Mouse (Mus musculus) embryonic fibroblast, embryonic 13.5 days (primary cell): ENCODE measurements around the gene Ldb2. TPM values are rescaled to one million over a fixed set of nuclear protein-coding genes. Genes with fewer than 3 reads are reported as not detected.

ENCODE experiments used
- H3K27ac ChIP-seq: 2 replicates; pipeline ENCODE4 v1.5.1; 2012; ENCODE audit warnings: low read length, control low read depth, inconsistent platforms; ENCODE audit not compliant: insufficient read depth
- H3K4me1 ChIP-seq: 2 replicates; pipeline ENCODE4 v1.6.1; 2011; ENCODE audit warnings: low read length; ENCODE audit not compliant: control insufficient read depth, insufficient read depth
- H3K4me3 ChIP-seq: 2 replicates; pipeline ENCODE4 v1.5.1; 2011; ENCODE audit warnings: mild to moderate bottlenecking, control low read depth, low read length; ENCODE audit not compliant: insufficient read depth
- CTCF ChIP-seq: IDR thresholded peaks from 2 replicates; pipeline ENCODE4 v1.5.1; 2011; ENCODE audit warnings: mild to moderate bottlenecking, control low read depth, low read length, moderate library complexity, borderline replicate concordance; ENCODE audit not compliant: insufficient read depth
- POLR2A ChIP-seq: IDR thresholded peaks from 2 replicates; pipeline ENCODE4 v1.6.1; 2011; ENCODE audit warnings: low read depth, mild to moderate bottlenecking, control low read depth, low read length, moderate library complexity
- polyA plus RNA-seq: library from polyadenylated mRNA; stranded (reverse); fragments of >200 nt; gene quantifications from 2 replicates; pipeline ENCODE4 v1.2.4, GENCODE M21; 2011; ENCODE audit warnings: low read depth; ENCODE audit not compliant: missing spikeins, insufficient read length

The Ldb2 gene
- polyA plus RNA-seq, 1 experiment, result 43.4 TPM

- Histone ChIP-seq H3K4me1 (no peaks in the 10 kb centered on the region), H3K4me3 (no peak overlapping the region), H3K27ac (no peak overlapping the region)
- TF ChIP-seq POLR2A (no peak), CTCF (no peak)
These were observed 172.6 kb downstream of the Ldb2 start for GRCm38 (mm10) chr5:44626885-44627284.

- Histone ChIP-seq H3K4me1 (no peaks in the 10 kb centered on the region), H3K27ac (no peak overlapping the region), H3K4me3 (no peak overlapping the region)
- TF ChIP-seq POLR2A (no peak), CTCF (no peak)
These were observed 173.4 kb downstream of the Ldb2 start for GRCm38 (mm10) chr5:44626114-44626513.

- no peak for TF ChIP-seq CTCF
- TF ChIP-seq POLR2A, result no peak
- Histone ChIP-seq H3K4me1 (no peaks in the 10 kb centered on the region), H3K27ac (no peak overlapping the region), H3K4me3 (no peak overlapping the region)
These were observed 183.8 kb downstream of the Ldb2 start for GRCm38 (mm10) chr5:44615677-44616076.

- no peak for TF ChIP-seq POLR2A
- no peak for TF ChIP-seq CTCF
- Histone ChIP-seq H3K27ac (no peak overlapping the region), H3K4me3 (no peak overlapping the region), H3K4me1 (no peaks in the 10 kb centered on the region)
These were observed 190.6 kb downstream of the Ldb2 start for GRCm38 (mm10) chr5:44608901-44609300.

GRCm38 (mm10) chr5:44601340-44601739, 198.1 kb downstream of the Ldb2 start:
- H3K4me3 ChIP-seq, result no peak overlapping the region
- no peak for TF ChIP-seq CTCF
- H3K27ac ChIP-seq, result no peak overlapping the region
- H3K4me1 ChIP-seq, result peaks cover 2% of the 10 kb centered on the region; the same call in 1 of the 2 replicates

- TF ChIP-seq POLR2A (no peak), CTCF (no peak)
- H3K4me1 ChIP-seq, result no peaks in the 10 kb centered on the region
- H3K4me3 ChIP-seq, result no peak overlapping the region
- H3K27ac ChIP-seq, result no peak overlapping the region; the same call in 1 of the 2 replicates
These were observed 205.8 kb downstream of the Ldb2 start for GRCm38 (mm10) chr5:44593522-44594218.

GRCm38 (mm10) chr5:44590750-44591149, 208.7 kb downstream of the Ldb2 start:
- TF ChIP-seq CTCF, result no peak
- no peak overlapping the region for H3K27ac ChIP-seq
- 0 out of 2 replicates have a peak, but pooled peaks cover 4% of the 10 kb centered on the region for H3K4me1 ChIP-seq
- no peak overlapping the region for H3K4me3 ChIP-seq

- TF ChIP-seq CTCF, result no peak
- no peak for TF ChIP-seq POLR2A
- Histone ChIP-seq H3K4me1 (0 out of 2 replicates have a peak, but pooled peaks cover 4% of the 10 kb centered on the region), H3K27ac (no peak overlapping the region), H3K4me3 (no peak overlapping the region)
These were observed 210.2 kb downstream of the Ldb2 start for GRCm38 (mm10) chr5:44589318-44589717.

GRCm38 (mm10) chr5:44586571-44586970, 212.9 kb downstream of the Ldb2 start:
- TF ChIP-seq POLR2A (no peak), CTCF (no peak)

GRCm38 (mm10) chr5:44579899-44580459, 219.5 kb downstream of the Ldb2 start:
- Histone ChIP-seq H3K4me3 (no peak overlapping the region), H3K27ac (no peak overlapping the region), H3K4me1 (peaks cover 3% of the 10 kb centered on the region; the same call in 1 of the 2 replicates)
- TF ChIP-seq CTCF (no peak), POLR2A (no peak)

More at GRCm38 (mm10) chr5:44586571-44586970, 212.9 kb downstream of the Ldb2 start:
- H3K4me3 ChIP-seq, result no peak overlapping the region
- H3K27ac ChIP-seq, result peak overlapping the region; percentile 81
- H3K4me1 ChIP-seq, result 0 out of 2 replicates have a peak, but pooled peaks cover 4% of the 10 kb centered on the region
